Mouse (Mus musculus): ENCODE measurements around the gene Egln1. TPM values are rescaled to one million over a fixed set of nuclear protein-coding genes. Genes with fewer than 3 reads are reported as not detected.

The Egln1 gene
- polyA plus RNA-seq, 1 experiment = 29.7 TPM

GRCm38 (mm10) chr8:124892596-124892995 lies 56.5 kb downstream of the Egln1 start:
- Histone ChIP-seq H3K36me3 (ENCODE audit: control insufficient read depth, insufficient read depth) (peaks cover 52% of the 10 kb centered on the region), H3K79me3 (ENCODE audit: low read depth) (peaks cover 22% of the 10 kb centered on the region), H3ac (ENCODE audit: control insufficient read depth, insufficient read length, low read depth) (no peak overlapping the region), H3K79me2 (ENCODE audit: control insufficient read depth, insufficient read depth) (peaks cover 46% of the 10 kb centered on the region), H3K27me3 (ENCODE audit: control insufficient read depth, insufficient read depth, insufficient read length) (no peaks in the 10 kb centered on the region), H3K4me3 (ENCODE audit: insufficient read depth, poor library complexity, severe bottlenecking) (no peak overlapping the region)
- no peak for TF ChIP-seq FOSL1 (IDR thresholded peaks at IDR 0.05; ENCODE audit: insufficient read depth, low read length, poor library complexity, severe bottlenecking)
- no peak for TF ChIP-seq MYOD1 (IDR thresholded peaks at IDR 0.05; ENCODE audit: control insufficient read depth, insufficient read length, low read depth)
- TF ChIP-seq CEBPB (IDR thresholded peaks at IDR 0.05; ENCODE audit: low read depth) = no peak
- no peak for TF ChIP-seq USF1 (IDR thresholded peaks at IDR 0.05; ENCODE audit: low read depth)
- TF ChIP-seq CTCF (IDR thresholded peaks at IDR 0.05; ENCODE audit: control insufficient read depth, insufficient read depth, insufficient read length) = no peak
- TF ChIP-seq MYOG (IDR thresholded peaks at IDR 0.05; ENCODE audit: control insufficient read depth, extremely low read depth, insufficient read length) = no peak
- no peak for TF ChIP-seq MAX (IDR thresholded peaks at IDR 0.05)

- Histone ChIP-seq H3K79me2 (ENCODE audit: control insufficient read depth, insufficient read depth) (peaks cover 11% of the 10 kb centered on the region), H3K36me3 (ENCODE audit: control insufficient read depth, insufficient read depth) (peaks cover 64% of the 10 kb centered on the region), H3K79me3 (ENCODE audit: low read depth) (peaks cover 1% of the 10 kb centered on the region), H3K4me3 (ENCODE audit: insufficient read depth, poor library complexity, severe bottlenecking) (no peak overlapping the region), H3ac (ENCODE audit: control insufficient read depth, insufficient read length, low read depth) (no peak overlapping the region), H3K27me3 (ENCODE audit: control insufficient read depth, insufficient read depth, insufficient read length) (no peaks in the 10 kb centered on the region)
- TF ChIP-seq USF1 (IDR thresholded peaks at IDR 0.05; ENCODE audit: low read depth) = no peak
- no peak for TF ChIP-seq CEBPB (IDR thresholded peaks at IDR 0.05; ENCODE audit: low read depth)
- no peak for TF ChIP-seq FOSL1 (IDR thresholded peaks at IDR 0.05; ENCODE audit: insufficient read depth, low read length, poor library complexity, severe bottlenecking)
- no peak for TF ChIP-seq MYOD1 (IDR thresholded peaks at IDR 0.05; ENCODE audit: control insufficient read depth, insufficient read length, low read depth)
- no peak for TF ChIP-seq CTCF (IDR thresholded peaks at IDR 0.05; ENCODE audit: control insufficient read depth, insufficient read depth, insufficient read length)
- TF ChIP-seq MAX (IDR thresholded peaks at IDR 0.05) = no peak
- TF ChIP-seq MYOG (IDR thresholded peaks at IDR 0.05; ENCODE audit: control insufficient read depth, extremely low read depth, insufficient read length) = no peak
Measured at GRCm38 (mm10) chr8:124888385-124888784, 60.7 kb downstream of the Egln1 start.

DNA sequence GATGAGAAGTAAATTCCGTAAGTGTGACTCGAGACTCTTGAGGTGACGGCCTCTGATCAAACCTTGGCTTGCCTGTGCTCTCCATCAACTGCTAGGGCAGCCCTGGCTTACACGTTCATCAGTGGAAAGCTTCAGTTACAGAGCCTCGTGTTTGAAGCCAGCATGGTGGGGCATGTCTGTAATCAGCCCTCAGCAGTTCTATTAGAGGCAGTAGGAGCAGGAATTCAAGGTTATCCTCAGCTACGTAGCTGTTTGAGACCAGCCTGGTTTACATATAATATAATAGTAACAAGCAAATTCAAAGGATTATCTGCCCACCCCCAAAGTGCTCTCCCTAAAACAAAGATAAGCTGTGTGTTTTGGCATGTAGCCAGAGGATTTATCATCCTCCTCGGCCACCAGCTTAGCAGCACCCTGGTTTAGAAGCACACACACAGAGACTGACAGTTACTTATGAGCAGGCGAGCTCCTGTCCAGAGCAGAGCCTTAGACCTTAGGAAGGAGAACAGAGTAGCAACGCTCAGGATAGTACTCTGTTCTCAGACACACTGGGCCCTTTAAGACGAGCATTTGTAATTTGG lies 70.1 kb downstream of the Egln1 start:
- Histone ChIP-seq H3K79me3 (ENCODE audit: low read depth) (no peaks in the 10 kb centered on the region), H3K79me2 (ENCODE audit: control insufficient read depth, insufficient read depth) (no peaks in the 10 kb centered on the region), H3K27me3 (ENCODE audit: control insufficient read depth, insufficient read depth, insufficient read length) (no peaks in the 10 kb centered on the region), H3K36me3 (ENCODE audit: control insufficient read depth, insufficient read depth) (peaks cover 64% of the 10 kb centered on the region), H3ac (ENCODE audit: control insufficient read depth, insufficient read length, low read depth) (no peak overlapping the region), H3K4me3 (ENCODE audit: insufficient read depth, poor library complexity, severe bottlenecking) (no peak overlapping the region)
- TF ChIP-seq MAX (IDR thresholded peaks at IDR 0.05) (no peak), MYOD1 (IDR thresholded peaks at IDR 0.05; ENCODE audit: control insufficient read depth, insufficient read length, low read depth) (no peak), MYOG (IDR thresholded peaks at IDR 0.05; ENCODE audit: control insufficient read depth, extremely low read depth, insufficient read length) (no peak), CTCF (IDR thresholded peaks at IDR 0.05; ENCODE audit: control insufficient read depth, insufficient read depth, insufficient read length) (no peak), FOSL1 (IDR thresholded peaks at IDR 0.05; ENCODE audit: insufficient read depth, low read length, poor library complexity, severe bottlenecking) (no peak), CEBPB (IDR thresholded peaks at IDR 0.05; ENCODE audit: low read depth) (no peak), USF1 (IDR thresholded peaks at IDR 0.05; ENCODE audit: low read depth) (no peak)

GRCm38 (mm10) chr8:124878141-124878540 lies 71.0 kb downstream of the Egln1 start:
- Histone ChIP-seq H3K27me3 (ENCODE audit: control insufficient read depth, insufficient read depth, insufficient read length) (no peaks in the 10 kb centered on the region), H3K79me3 (ENCODE audit: low read depth) (no peaks in the 10 kb centered on the region), H3ac (ENCODE audit: control insufficient read depth, insufficient read length, low read depth) (no peak overlapping the region), H3K4me3 (ENCODE audit: insufficient read depth, poor library complexity, severe bottlenecking) (no peak overlapping the region), H3K36me3 (ENCODE audit: control insufficient read depth, insufficient read depth) (peaks cover 63% of the 10 kb centered on the region), H3K79me2 (ENCODE audit: control insufficient read depth, insufficient read depth) (no peaks in the 10 kb centered on the region)
- TF ChIP-seq FOSL1 (IDR thresholded peaks at IDR 0.05; ENCODE audit: insufficient read depth, low read length, poor library complexity, severe bottlenecking) (no peak), CTCF (IDR thresholded peaks at IDR 0.05; ENCODE audit: control insufficient read depth, insufficient read depth, insufficient read length) (no peak), USF1 (IDR thresholded peaks at IDR 0.05; ENCODE audit: low read depth) (no peak), MYOD1 (IDR thresholded peaks at IDR 0.05; ENCODE audit: control insufficient read depth, insufficient read length, low read depth) (no peak), CEBPB (IDR thresholded peaks at IDR 0.05; ENCODE audit: low read depth) (no peak), MAX (IDR thresholded peaks at IDR 0.05) (no peak), MYOG (IDR thresholded peaks at IDR 0.05; ENCODE audit: control insufficient read depth, extremely low read depth, insufficient read length) (no peak)

DNA sequence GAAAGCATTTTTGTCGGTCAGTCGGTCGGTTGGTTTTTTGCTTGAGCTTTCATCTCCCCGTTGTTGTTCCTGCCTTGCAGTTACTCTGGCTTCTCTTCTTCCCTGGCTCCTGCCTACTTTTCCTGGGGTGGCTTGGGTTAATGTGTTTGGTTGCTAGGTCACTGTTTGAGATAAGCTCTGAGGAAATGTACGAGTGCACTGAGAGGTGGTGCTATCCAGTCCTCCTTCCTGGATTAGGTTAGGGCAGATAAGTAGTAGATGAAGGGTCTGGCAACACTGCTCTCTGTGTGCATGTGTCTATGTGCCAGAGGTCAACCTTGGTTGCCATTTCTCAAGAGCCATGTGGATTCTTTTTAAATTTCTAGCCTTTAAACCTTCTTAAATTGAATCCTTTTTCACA lies 76.4 kb downstream of the Egln1 start:
- Histone ChIP-seq H3ac (ENCODE audit: control insufficient read depth, insufficient read length, low read depth) (no peak overlapping the region), H3K4me3 (ENCODE audit: insufficient read depth, poor library complexity, severe bottlenecking) (no peak overlapping the region), H3K36me3 (ENCODE audit: control insufficient read depth, insufficient read depth) (peaks cover 42% of the 10 kb centered on the region), H3K79me2 (ENCODE audit: control insufficient read depth, insufficient read depth) (peaks cover 41% of the 10 kb centered on the region), H3K27me3 (ENCODE audit: control insufficient read depth, insufficient read depth, insufficient read length) (no peaks in the 10 kb centered on the region), H3K79me3 (ENCODE audit: low read depth) (peaks cover 8% of the 10 kb centered on the region)
- TF ChIP-seq CTCF (IDR thresholded peaks at IDR 0.05; ENCODE audit: control insufficient read depth, insufficient read depth, insufficient read length) (no peak), FOSL1 (IDR thresholded peaks at IDR 0.05; ENCODE audit: insufficient read depth, low read length, poor library complexity, severe bottlenecking) (no peak), CEBPB (IDR thresholded peaks at IDR 0.05; ENCODE audit: low read depth) (no peak), USF1 (IDR thresholded peaks at IDR 0.05; ENCODE audit: low read depth) (no peak), MYOD1 (IDR thresholded peaks at IDR 0.05; ENCODE audit: control insufficient read depth, insufficient read length, low read depth) (no peak), MYOG (IDR thresholded peaks at IDR 0.05; ENCODE audit: control insufficient read depth, extremely low read depth, insufficient read length) (no peak), MAX (IDR thresholded peaks at IDR 0.05) (no peak)
